Mouse (Mus musculus): ENCODE measurements at regions not wholly inside any gene's neighbourhood (a gene's known extent, or its start where the extent isn't known, plus 50 kb on each side); places are given as distances from the start of the nearest gene placed in this dataset.

DNA sequence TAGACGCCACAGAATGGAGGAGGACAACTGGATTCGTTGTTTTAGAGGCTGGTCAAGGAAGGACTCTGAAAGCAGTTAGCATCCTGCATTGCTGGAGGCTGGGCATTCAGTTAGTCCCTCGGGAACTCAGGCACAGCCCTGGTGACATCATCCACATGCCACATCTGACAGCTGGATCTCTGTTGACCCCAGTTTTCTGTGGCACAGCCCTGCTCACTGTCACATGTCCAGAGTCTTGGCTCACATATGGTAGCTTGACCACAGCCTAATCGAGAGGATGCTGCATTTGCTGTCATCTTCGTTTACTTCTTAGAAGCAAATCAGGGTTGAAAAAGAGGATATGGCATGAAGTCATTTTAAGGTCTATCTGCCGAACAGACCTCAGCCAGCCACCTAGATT lies 265.1 kb downstream of the Setd4 start:
- no peak for TF ChIP-seq CTCF (IDR thresholded peaks at IDR 0.05)
- TF ChIP-seq EP300 (IDR thresholded peaks at IDR 0.05), result no peak

All from lung, postnatal 0 days (tissue).